Mouse (Mus musculus) heart, postnatal 36 days (tissue): ENCODE measurements around the gene Tbc1d10b. TPM values are rescaled to one million over a fixed set of nuclear protein-coding genes. Genes with fewer than 3 reads are reported as not detected.
A peak's percentile ranks its signal among the peaks of the same experiment; 100 is the strongest.

Experiments
- DNase-seq, 2 experiments: peaks; one replicate each; pipeline ENCODE4 v3.0.0; 2021 to 2022
- intact Hi-C: fragments of 180-260 bp; cut with DNase I; formaldehyde crosslinking; loops from one replicate; pipeline ENCODE4 v1.15.1; 2025
- total RNA-seq, 2 experiments: library from RNA; stranded (reverse); gene quantifications; 2 replicates each; pipeline ENCODE4 v1.2.3; 2021

Gene Tbc1d10b
- total RNA-seq, 2 experiments from 2014 or later: 24.6 to 26.4 TPM

- intact Hi-C loops: loop anchor here (1.0 to 5.0 kb wide), 3 partner anchors 15 to 111 kb away; no protein-coding TSS in a partner anchor
- peak; percentile 77 to 84 for DNase-seq
Observed at GRCm38 (mm10) chr7:127228615-127229303, 20.5 kb upstream of the Tbc1d10b start.

- intact Hi-C loops: loop anchor here (5.0 kb wide), 1 partner anchor 108 kb away; no protein-coding TSS in a partner anchor
- DNase-seq: no peak
Observed at GRCm38 (mm10) chr7:127225147-127225995, 17.1 kb upstream of the Tbc1d10b start.

GRCm38 (mm10) chr7:127224616-127225015, 16.3 kb upstream of the Tbc1d10b start:
- intact Hi-C loops: loop anchor here (5.0 kb wide), 1 partner anchor 107 kb away; no protein-coding TSS in a partner anchor
- DNase-seq: no peak

GRCm38 (mm10) chr7:127223515-127224478, 15.5 kb upstream of the Tbc1d10b start:
- intact Hi-C loops: no loop called here
- no peak for DNase-seq

- intact Hi-C loops: no loop called here
- no peak for DNase-seq
Observed at GRCm38 (mm10) chr7:127223106-127223505, 14.8 kb upstream of the Tbc1d10b start.

- intact Hi-C loops: no loop called here
- DNase-seq: no peak
Observed at GRCm38 (mm10) chr7:127220440-127220839, 12.2 kb upstream of the Tbc1d10b start.

- no peak for DNase-seq
- intact Hi-C loops: no loop called here
Observed at GRCm38 (mm10) chr7:127218670-127219069, 10.4 kb upstream of the Tbc1d10b start.

GRCm38 (mm10) chr7:127217901-127218642, 9.8 kb upstream of the Tbc1d10b start:
- DNase-seq: no peak
- intact Hi-C loops: no loop called here

GRCm38 (mm10) chr7:127217475-127217874, 9.2 kb upstream of the Tbc1d10b start:
- intact Hi-C loops: no loop called here
- DNase-seq: no peak

GRCm38 (mm10) chr7:127216307-127216706, 8.0 kb upstream of the Tbc1d10b start:
- intact Hi-C loops: no loop called here
- no peak for DNase-seq

- peak; percentile 65 to 69 for DNase-seq
- intact Hi-C loops: no loop called here
Observed at GRCm38 (mm10) chr7:127214981-127215871, 7.0 kb upstream of the Tbc1d10b start.

- intact Hi-C loops: no loop called here
- DNase-seq: no peak
Observed at GRCm38 (mm10) chr7:127214521-127214920, 6.3 kb upstream of the Tbc1d10b start.

GRCm38 (mm10) chr7:127213930-127214329, 5.7 kb upstream of the Tbc1d10b start:
- intact Hi-C loops: loop anchor here (1.0 kb wide), 1 partner anchor 15 kb away; no protein-coding TSS in a partner anchor

GRCm38 (mm10) chr7:127213485-127213884, 5.2 kb upstream of the Tbc1d10b start:
- intact Hi-C loops: loop anchor here (1.0 kb wide), 1 partner anchor 16 kb away; no protein-coding TSS in a partner anchor
- peak in 1 of 2 experiments; percentile 39 for DNase-seq

More at GRCm38 (mm10) chr7:127213930-127214329, 5.7 kb upstream of the Tbc1d10b start:
- no peak for DNase-seq

- intact Hi-C loops: loop anchor here (1.0 kb wide), 1 partner anchor 17 kb away; no protein-coding TSS in a partner anchor
- DNase-seq: no peak
Observed at GRCm38 (mm10) chr7:127212432-127213250, 4.4 kb upstream of the Tbc1d10b start.

GRCm38 (mm10) chr7:127211014-127211745, 2.9 kb upstream of the Tbc1d10b start:
- DNase-seq: no peak
- intact Hi-C loops: no loop called here

- DNase-seq: no peak
- intact Hi-C loops: no loop called here
Observed at GRCm38 (mm10) chr7:127210266-127210665, 2.0 kb upstream of the Tbc1d10b start.
